Mouse (Mus musculus) liver, postnatal 0 days (tissue): Measurements from ENCODE around the gene Anks1b. TPM values are rescaled to one million over a fixed set of nuclear protein-coding genes. Genes with fewer than 3 reads are reported as not detected.

Experiments used
- ATAC-seq: fragments of 200-750 bp; cut with Nextera tagmentation; 2 replicates; pipeline ENCODE4 v1.8.0; 2017; ENCODE audit warnings: mild to moderate bottlenecking, moderate library complexity
- DNase-seq: peaks from one replicate; pipeline ENCODE4 v3.0.0-alpha.2; 2016
- H3K27ac ChIP-seq: fragments of 300-500 bp; sonication (generic); 2 replicates; pipeline ENCODE4 v1.5.1; 2014; ENCODE audit warnings: antibody characterized with exemption, moderate library complexity, mild to moderate bottlenecking, low read depth
- H3K27me3 ChIP-seq: fragments of 300-500 bp; sonication (generic); 2 replicates; pipeline ENCODE4 v1.6.1; 2014; ENCODE audit warnings: low read length, control low read depth, mixed read lengths; ENCODE audit not compliant: insufficient read depth
- H3K36me3 ChIP-seq: fragments of 300-500 bp; sonication (generic); replicated peaks from 2 replicates; pipeline ENCODE4 v1.6.1; 2014; ENCODE audit warnings: mild to moderate bottlenecking, control low read depth, low read length, moderate library complexity, mixed read lengths; ENCODE audit not compliant: insufficient read depth
- H3K4me1 ChIP-seq: fragments of 300-500 bp; sonication (generic); 2 replicates; pipeline ENCODE4 v1.6.1; 2014; ENCODE audit warnings: antibody characterized with exemption, mild to moderate bottlenecking, control low read depth; ENCODE audit not compliant: insufficient read depth
- H3K4me2 ChIP-seq: fragments of 300-500 bp; sonication (generic); 2 replicates; pipeline ENCODE4 v1.6.1; 2014; ENCODE audit warnings: low read depth, mild to moderate bottlenecking, low read length, moderate library complexity, mixed read lengths
- H3K4me3 ChIP-seq: fragments of 300-500 bp; sonication (generic); 2 replicates; pipeline ENCODE4 v1.5.1; 2014; ENCODE audit warnings: low read depth, low read length
- H3K9ac ChIP-seq: fragments of 300-500 bp; sonication (generic); replicated peaks from 2 replicates; pipeline ENCODE4 v1.6.1; 2014; ENCODE audit warnings: mild to moderate bottlenecking, moderate library complexity
- H3K9me3 ChIP-seq: fragments of 300-500 bp; sonication (generic); 2 replicates; pipeline ENCODE4 v1.6.1; 2016; ENCODE audit warnings: mild to moderate bottlenecking, control low read depth, low read length, mixed read lengths
- CTCF ChIP-seq: sonication (generic); IDR thresholded peaks from 2 replicates; pipeline ENCODE4 v1.5.1; 2016; ENCODE audit warnings: antibody characterized with exemption, low read depth
- EP300 ChIP-seq: IDR thresholded peaks from 2 replicates; pipeline ENCODE4 v1.6.1; 2016; ENCODE audit warnings: antibody characterized with exemption, low read depth, mild to moderate bottlenecking
- WGBS: fragments of 180-500 bp; shearing (Covaris S2); extraction: QIAGEN DNeasy Blood & Tissue Kit; methylation state at CpG from one replicate; pipeline ENCODE4 v1.1.7; 2014; ENCODE audit not compliant: insufficient replicate concordance; 5-methylcytosine and 5-hydroxymethylcytosine counted together
- polyA plus RNA-seq: library from polyadenylated mRNA; unstranded; fragments of >200 nt; fragmentation: Nextera tagmentation; extraction: Ambion mirVana; gene quantifications from 2 replicates; pipeline ENCODE4 v1.2.1, GENCODE M21; 2015

Anks1b gene
- polyA plus RNA-seq, 1 experiment from 2014 or later: not detected

DNA sequence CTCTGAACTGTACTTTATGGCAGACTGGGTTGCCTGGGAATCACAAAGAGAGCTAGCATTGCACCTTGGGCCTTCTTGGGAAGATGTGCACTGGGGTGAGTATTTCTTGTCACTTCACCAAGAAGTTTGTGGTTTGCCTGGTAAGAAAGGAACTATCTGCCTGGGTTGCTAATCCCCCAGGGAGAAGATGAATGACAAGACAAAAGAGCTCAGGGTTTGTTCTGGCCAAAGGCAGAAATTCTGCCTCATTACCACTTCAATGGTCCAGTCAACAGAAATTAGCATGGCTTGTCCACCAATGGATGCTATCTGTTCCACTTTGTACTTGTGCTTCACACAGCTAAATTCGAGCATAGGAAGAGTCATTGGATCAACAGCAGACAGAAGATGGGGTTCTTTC lies 658.5 kb downstream of the Anks1b start:
- Histone ChIP-seq H3K9me3 (no peaks in the 10 kb centered on the region), H3K4me3 (no peak overlapping the region), H3K4me2 (no peak overlapping the region), H3K27ac (no peak overlapping the region), H3K4me1 (no peaks in the 10 kb centered on the region), H3K36me3 (no peaks in the 10 kb centered on the region), H3K9ac (no peak overlapping the region), H3K27me3 (no peaks in the 10 kb centered on the region)
- DNase-seq (no peak), ATAC-seq (no peak)
- 54% methylated on average over 1 of the region's 1 CpGs for WGBS
- TF ChIP-seq CTCF (no peak), EP300 (no peak)

DNA sequence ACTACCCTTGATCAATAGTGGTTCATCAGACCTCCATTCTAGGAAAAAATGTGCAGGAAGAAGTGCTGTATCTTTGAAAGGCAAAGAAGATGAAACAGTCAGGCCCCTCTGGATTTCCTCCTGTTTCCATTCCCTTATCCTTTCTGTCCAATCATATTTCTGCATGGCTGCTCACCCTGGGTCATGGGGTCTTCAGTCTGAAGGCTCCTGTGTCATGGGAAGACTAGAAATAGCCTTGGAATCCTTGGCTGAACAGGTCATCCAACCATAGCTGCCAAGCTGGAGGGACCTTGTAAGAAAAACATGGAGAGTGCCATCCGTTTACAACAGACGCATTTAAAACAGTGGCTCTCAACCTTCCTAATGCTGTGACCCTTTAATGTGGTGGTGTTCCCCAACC lies 662.1 kb downstream of the Anks1b start:
- Histone ChIP-seq H3K9ac (no peak overlapping the region), H3K4me3 (no peak overlapping the region), H3K27me3 (no peaks in the 10 kb centered on the region), H3K4me1 (no peaks in the 10 kb centered on the region), H3K36me3 (no peaks in the 10 kb centered on the region), H3K4me2 (no peak overlapping the region), H3K27ac (no peak overlapping the region), H3K9me3 (no peaks in the 10 kb centered on the region)
- DNase-seq: no peak
- ATAC-seq: no peak
- WGBS: 86% methylated on average over 2 of the region's 2 CpGs
- TF ChIP-seq EP300 (no peak), CTCF (no peak)

DNA sequence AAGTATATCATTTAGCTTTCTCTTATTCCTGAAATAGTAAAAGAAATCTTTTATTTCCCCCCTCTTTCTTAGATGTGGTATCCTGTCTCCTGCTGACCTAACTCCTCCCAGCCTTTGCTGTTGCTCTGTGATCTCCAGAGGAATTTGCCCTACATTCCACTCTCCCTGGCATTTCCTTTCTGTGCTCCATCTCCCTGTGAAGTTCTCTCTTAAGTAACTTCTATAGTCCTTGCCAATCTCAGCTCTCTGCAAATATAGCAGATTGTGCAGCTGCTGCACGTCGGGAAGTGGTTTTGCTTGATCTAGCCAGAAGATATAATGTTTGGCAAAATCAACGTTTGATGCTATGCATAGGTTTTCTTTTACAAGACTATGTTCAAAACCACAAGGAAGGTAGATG lies 673.3 kb downstream of the Anks1b start:
- Histone ChIP-seq H3K36me3 (no peaks in the 10 kb centered on the region), H3K27me3 (no peaks in the 10 kb centered on the region), H3K9ac (no peak overlapping the region), H3K9me3 (no peaks in the 10 kb centered on the region), H3K27ac (no peak overlapping the region), H3K4me3 (no peak overlapping the region), H3K4me2 (no peak overlapping the region), H3K4me1 (no peaks in the 10 kb centered on the region)
- DNase-seq (no peak), ATAC-seq (no peak)
- TF ChIP-seq CTCF (no peak), EP300 (no peak)
- WGBS: 43% methylated on average over 3 of the region's 3 CpGs

DNA sequence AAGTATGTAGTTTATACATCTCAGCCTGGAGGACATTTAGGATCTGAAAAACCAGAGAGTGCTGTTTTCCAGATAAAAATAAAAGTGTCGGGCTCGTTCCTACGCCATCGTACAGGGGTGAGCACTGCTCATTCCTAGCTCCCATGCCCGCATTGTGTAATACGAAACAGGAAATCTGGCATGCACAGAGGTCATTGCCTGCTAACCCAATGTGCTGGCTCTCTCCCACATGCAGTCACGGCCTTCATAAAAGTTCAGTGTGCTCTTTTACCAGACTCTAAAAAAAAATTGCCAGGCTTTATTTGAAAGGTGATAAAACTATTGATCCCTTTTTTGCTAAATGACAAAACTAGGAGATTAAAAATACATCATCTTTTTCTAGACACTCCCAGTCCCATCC lies 689.6 kb downstream of the Anks1b start:
- ATAC-seq (no peak), DNase-seq (no peak)
- no peaks in the 10 kb centered on the region for H3K27me3 ChIP-seq
- WGBS: 67% methylated on average over 7 of the region's 7 CpGs
- H3K27ac ChIP-seq: no peak overlapping the region
- H3K9ac ChIP-seq: no peak overlapping the region
- no peaks in the 10 kb centered on the region for H3K36me3 ChIP-seq
- TF ChIP-seq EP300: no peak
- TF ChIP-seq CTCF: no peak
- no peak overlapping the region for H3K4me3 ChIP-seq
- no peaks in the 10 kb centered on the region for H3K4me1 ChIP-seq
- H3K9me3 ChIP-seq: no peaks in the 10 kb centered on the region
- no peak overlapping the region for H3K4me2 ChIP-seq

DNA sequence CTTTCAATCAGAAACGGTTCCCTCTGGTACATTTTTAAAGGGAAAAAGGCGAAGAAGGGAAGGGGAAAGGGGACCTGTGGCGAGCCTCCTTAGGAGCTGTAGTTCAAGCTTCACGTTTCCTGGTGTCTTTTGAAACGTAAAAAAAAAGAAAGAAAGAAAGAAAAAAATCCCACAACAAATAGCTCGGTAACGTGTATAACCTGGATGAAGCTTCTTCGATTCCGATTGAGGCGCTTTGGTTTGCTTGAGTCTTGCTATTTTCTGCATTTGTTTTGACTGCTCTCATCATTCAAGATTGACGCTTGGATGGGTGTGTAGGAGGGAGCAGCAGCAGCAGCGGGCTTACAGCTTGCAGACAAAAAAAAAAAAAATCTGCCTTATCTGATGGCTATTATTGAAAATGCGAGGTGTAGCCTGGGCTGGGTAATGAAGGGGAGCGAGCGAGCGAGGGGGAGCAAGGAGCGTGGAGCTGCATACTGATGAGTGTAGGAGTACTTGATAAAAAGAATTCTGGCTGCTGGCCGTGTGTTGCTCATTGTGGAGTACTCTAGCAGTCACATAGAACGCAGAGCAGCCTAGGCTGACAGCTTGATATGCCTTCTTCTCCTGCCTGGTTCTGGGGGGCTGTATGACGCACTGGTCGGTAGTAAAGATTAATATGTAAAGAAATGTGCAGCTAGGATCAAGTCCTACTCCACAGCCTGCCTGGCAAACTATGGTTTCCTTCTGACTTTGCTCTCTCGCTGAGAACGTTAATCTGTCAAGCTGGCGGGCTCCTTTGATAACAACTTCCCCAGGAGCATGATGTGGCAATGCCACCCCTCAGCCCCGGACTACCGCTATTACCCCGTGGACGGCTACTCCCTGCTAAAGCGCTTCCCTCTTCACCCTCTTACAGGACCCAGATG lies 703.1 kb downstream of the Anks1b start:
- H3K9me3 ChIP-seq: no peaks in the 10 kb centered on the region
- no peak for DNase-seq
- no peaks in the 10 kb centered on the region for H3K27me3 ChIP-seq
- WGBS: 29% methylated on average over 29 of the region's 29 CpGs
- H3K4me2 ChIP-seq: no peak overlapping the region
- no peaks in the 10 kb centered on the region for H3K4me1 ChIP-seq
- no peak for ATAC-seq
- no peaks in the 10 kb centered on the region for H3K36me3 ChIP-seq
- no peak overlapping the region for H3K9ac ChIP-seq
- H3K4me3 ChIP-seq: no peak overlapping the region
- TF ChIP-seq EP300 (no peak), CTCF (no peak)
- H3K27ac ChIP-seq: no peak overlapping the region

DNA sequence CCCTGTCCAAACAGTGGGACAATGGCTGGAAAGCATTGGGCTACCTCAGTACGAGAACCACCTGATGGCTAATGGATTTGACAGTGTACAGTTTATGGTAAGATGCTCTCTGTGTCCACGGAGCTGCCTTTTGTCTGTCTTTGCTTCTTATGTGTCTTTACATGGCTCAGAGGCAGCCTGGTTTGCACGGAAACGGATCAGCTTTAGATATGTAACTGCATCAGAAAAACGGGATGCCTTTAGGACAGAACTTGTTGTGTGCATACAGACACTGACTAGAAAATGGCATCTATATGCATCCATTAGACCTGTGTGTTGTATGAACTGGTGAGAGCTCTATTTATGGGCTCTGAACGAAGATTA lies 703.8 kb downstream of the Anks1b start:
- H3K9me3 ChIP-seq: no peaks in the 10 kb centered on the region
- no peak overlapping the region for H3K9ac ChIP-seq
- no peaks in the 10 kb centered on the region for H3K27me3 ChIP-seq
- DNase-seq (no peak), ATAC-seq (no peak)
- H3K36me3 ChIP-seq: no peaks in the 10 kb centered on the region
- H3K27ac ChIP-seq: no peak overlapping the region
- TF ChIP-seq EP300 (no peak), CTCF (no peak)
- WGBS: 64% methylated on average over 6 of the region's 6 CpGs
- no peak overlapping the region for H3K4me2 ChIP-seq
- H3K4me1 ChIP-seq: no peaks in the 10 kb centered on the region
- no peak overlapping the region for H3K4me3 ChIP-seq
